Mouse (Mus musculus) limb, embryonic 15.5 days (tissue): Measurements from ENCODE around the gene Pde2a. TPM values are rescaled to one million over a fixed set of nuclear protein-coding genes. Genes with fewer than 3 reads are reported as not detected.
"Not testable (repeated sequence)": the region's sequence is repeated elsewhere in the genome, so short reads cannot be mapped to it uniquely, and the experiment has no call there.

Experiments
- ATAC-seq: fragments of 200-750 bp; cut with Nextera tagmentation; 2 replicates; pipeline ENCODE4 v1.8.0; 2017; ENCODE audit warnings: low read depth, moderate TSS enrichment; ENCODE audit not compliant: insufficient number of reproducible peaks, low FRiP score, low TSS enrichment
- H3K27ac ChIP-seq: fragments of 300-500 bp; sonication (generic); 2 replicates; pipeline ENCODE4 v1.5.1; 2015; ENCODE audit warnings: moderate library complexity, mild to moderate bottlenecking, inconsistent platforms
- H3K27me3 ChIP-seq: fragments of 300-500 bp; sonication (generic); 2 replicates; pipeline ENCODE4 v1.6.1; 2015; ENCODE audit warnings: inconsistent platforms
- H3K36me3 ChIP-seq: fragments of 300-500 bp; sonication (generic); 2 replicates; pipeline ENCODE4 v1.6.1; 2015; ENCODE audit warnings: inconsistent platforms
- H3K4me1 ChIP-seq: fragments of 300-500 bp; sonication (generic); 2 replicates; pipeline ENCODE4 v1.6.1; 2015; ENCODE audit warnings: inconsistent platforms
- H3K4me2 ChIP-seq: fragments of 300-500 bp; sonication (generic); 2 replicates; pipeline ENCODE4 v1.6.1; 2015; ENCODE audit warnings: mild to moderate bottlenecking, inconsistent platforms
- H3K4me3 ChIP-seq: fragments of 300-500 bp; sonication (generic); 2 replicates; pipeline ENCODE4 v1.5.1; 2015; ENCODE audit warnings: mild to moderate bottlenecking, inconsistent platforms
- H3K9ac ChIP-seq: fragments of 300-500 bp; sonication (generic); 2 replicates; pipeline ENCODE4 v1.6.1; 2015; ENCODE audit warnings: inconsistent platforms
- H3K9me3 ChIP-seq: fragments of 300-500 bp; sonication (generic); 2 replicates; pipeline ENCODE4 v1.6.1; 2016; ENCODE audit warnings: inconsistent platforms
- WGBS: fragments of 180-500 bp; shearing (Covaris S2); methylation state at CpG from one replicate; pipeline ENCODE4 v1.1.7; 2015; 5-methylcytosine and 5-hydroxymethylcytosine counted together
- polyA plus RNA-seq: library from polyadenylated mRNA; unstranded; fragments of >200 nt; fragmentation: Nextera tagmentation; extraction: Ambion mirVana; gene quantifications from 2 replicates; pipeline ENCODE4 v1.2.1, GENCODE M21; 2015

Pde2a gene
- polyA plus RNA-seq, 1 experiment from 2014 or later = 14.5 TPM

DNA sequence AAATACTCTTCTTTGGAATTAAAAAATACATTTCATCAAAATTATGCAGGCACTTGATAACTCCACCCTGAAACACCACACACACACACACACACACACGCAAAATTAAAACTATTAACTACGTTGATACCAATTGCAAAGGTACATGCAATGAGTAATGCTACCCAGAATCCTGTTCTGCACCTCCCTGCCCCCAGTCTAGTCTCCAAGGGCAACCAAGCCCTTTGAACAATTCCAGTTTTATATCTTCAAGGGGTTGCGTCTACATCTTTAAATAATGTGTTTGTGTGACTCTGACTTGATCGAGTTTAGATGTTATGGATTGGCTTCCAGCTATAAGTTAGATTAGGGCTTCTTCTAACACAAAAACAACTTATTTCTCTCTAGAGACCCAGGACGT lies 114.0 kb downstream of the Pde2a start:
- WGBS = 71% methylated on average over 5 of the region's 5 CpGs
- no peak overlapping the region for H3K9ac ChIP-seq
- no peak overlapping the region for H3K4me3 ChIP-seq
- no peak overlapping the region for H3K27ac ChIP-seq
- no peaks in the 10 kb centered on the region for H3K27me3 ChIP-seq
- ATAC-seq = no peak
- H3K36me3 ChIP-seq = no peaks in the 10 kb centered on the region
- H3K9me3 ChIP-seq = no peaks in the 10 kb centered on the region
- no peak overlapping the region for H3K4me2 ChIP-seq
- 0 out of 2 replicates have a peak, but pooled peaks cover 3% of the 10 kb centered on the region for H3K4me1 ChIP-seq

DNA sequence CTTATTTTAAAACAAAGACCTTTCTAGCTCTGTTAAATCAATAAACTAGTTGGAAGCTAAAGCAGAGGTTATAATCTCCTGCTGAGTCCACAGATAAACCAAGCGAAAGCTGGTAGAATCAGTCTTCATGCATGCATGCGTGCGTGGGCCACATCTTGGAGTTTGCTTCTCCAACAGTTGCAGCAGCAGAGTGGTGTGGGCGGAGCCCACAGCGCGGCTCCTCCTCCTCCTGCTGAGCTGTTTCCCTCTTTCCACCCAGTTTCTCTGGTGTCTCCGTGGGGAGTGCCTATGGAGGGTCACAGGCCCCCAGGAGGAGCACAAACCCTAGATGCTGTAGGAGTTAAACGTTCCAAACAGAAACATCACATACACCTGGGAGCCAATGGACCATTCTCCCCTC lies 116.0 kb downstream of the Pde2a start:
- Histone ChIP-seq H3K9ac (no peak overlapping the region), H3K4me2 (no peak overlapping the region), H3K4me3 (no peak overlapping the region), H3K27me3 (no peaks in the 10 kb centered on the region), H3K27ac (no peak overlapping the region; the same call in 1 of the 2 replicates), H3K4me1 (0 out of 2 replicates have a peak, but pooled peaks cover 3% of the 10 kb centered on the region), H3K9me3 (no peaks in the 10 kb centered on the region), H3K36me3 (no peaks in the 10 kb centered on the region)
- 46% methylated on average over 8 of the region's 8 CpGs for WGBS
- ATAC-seq = no peak

GRCm38 (mm10) chr7:101538141-101538933 lies 116.8 kb downstream of the Pde2a start:
- Histone ChIP-seq H3K27me3 (no peaks in the 10 kb centered on the region), H3K9ac (no peak overlapping the region), H3K4me1 (0 out of 2 replicates have a peak, but pooled peaks cover 3% of the 10 kb centered on the region), H3K4me3 (no peak overlapping the region), H3K36me3 (no peaks in the 10 kb centered on the region), H3K27ac (no peak overlapping the region), H3K4me2 (no peak overlapping the region), H3K9me3 (no peaks in the 10 kb centered on the region)
- 43% methylated on average over 14 of the region's 14 CpGs for WGBS
- no peak for ATAC-seq

DNA sequence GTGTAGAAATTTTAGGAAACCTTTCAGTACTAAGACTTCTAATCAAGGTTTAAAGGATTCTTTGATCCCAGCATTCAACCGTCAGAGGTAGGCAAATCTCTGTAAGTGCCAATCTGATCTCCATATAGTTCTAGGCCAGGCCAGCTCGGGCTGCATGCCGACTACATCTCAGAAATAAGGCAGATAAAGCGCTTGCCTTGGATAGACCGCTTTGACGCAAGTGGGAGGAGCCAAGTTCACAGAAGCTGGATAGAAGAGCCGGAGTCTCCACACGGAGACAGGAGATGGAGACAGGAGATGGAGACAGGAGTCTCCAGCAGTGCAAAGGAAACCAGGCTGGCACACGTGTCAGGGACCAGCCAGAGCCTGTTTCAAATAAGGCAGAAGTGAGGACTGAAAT lies 118.3 kb downstream of the Pde2a start:
- ATAC-seq = no peak
- Histone ChIP-seq H3K9me3 (no peaks in the 10 kb centered on the region), H3K4me2 (no peak overlapping the region), H3K4me1 (0 out of 2 replicates have a peak, but pooled peaks cover 3% of the 10 kb centered on the region), H3K27me3 (no peaks in the 10 kb centered on the region), H3K4me3 (no peak overlapping the region), H3K36me3 (no peaks in the 10 kb centered on the region), H3K27ac (no peak overlapping the region), H3K9ac (no peak overlapping the region)
- WGBS = 40% methylated on average over 9 of the region's 9 CpGs

DNA sequence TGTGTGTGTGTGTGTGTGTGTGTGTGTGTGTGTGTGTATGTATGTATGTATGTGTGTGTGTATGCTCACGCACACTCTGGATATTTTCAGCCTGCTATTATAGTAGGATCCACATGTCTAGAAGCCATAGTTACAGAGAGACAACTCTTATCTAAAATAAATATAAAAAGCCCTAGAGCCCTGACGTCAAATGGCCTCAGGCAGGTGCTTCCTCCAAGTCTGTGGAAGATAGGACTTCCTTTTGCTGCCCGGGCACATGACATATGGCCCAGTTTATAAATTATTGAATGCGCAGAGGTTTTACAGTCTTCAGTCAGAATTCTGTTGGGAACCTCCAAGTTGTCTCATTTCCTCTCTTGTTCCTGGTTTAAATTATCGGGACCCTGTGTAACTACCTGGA lies 119.2 kb downstream of the Pde2a start:
- no peak overlapping the region for H3K9ac ChIP-seq
- no peak overlapping the region for H3K27ac ChIP-seq
- H3K27me3 ChIP-seq = no peaks in the 10 kb centered on the region
- no peak for ATAC-seq
- 0 out of 2 replicates have a peak, but pooled peaks cover 3% of the 10 kb centered on the region for H3K4me1 ChIP-seq
- no peak overlapping the region for H3K4me3 ChIP-seq
- H3K4me2 ChIP-seq = no peak overlapping the region
- H3K9me3 ChIP-seq = no peaks in the 10 kb centered on the region
- H3K36me3 ChIP-seq = no peaks in the 10 kb centered on the region
- 46% methylated on average over 5 of the region's 5 CpGs for WGBS

DNA sequence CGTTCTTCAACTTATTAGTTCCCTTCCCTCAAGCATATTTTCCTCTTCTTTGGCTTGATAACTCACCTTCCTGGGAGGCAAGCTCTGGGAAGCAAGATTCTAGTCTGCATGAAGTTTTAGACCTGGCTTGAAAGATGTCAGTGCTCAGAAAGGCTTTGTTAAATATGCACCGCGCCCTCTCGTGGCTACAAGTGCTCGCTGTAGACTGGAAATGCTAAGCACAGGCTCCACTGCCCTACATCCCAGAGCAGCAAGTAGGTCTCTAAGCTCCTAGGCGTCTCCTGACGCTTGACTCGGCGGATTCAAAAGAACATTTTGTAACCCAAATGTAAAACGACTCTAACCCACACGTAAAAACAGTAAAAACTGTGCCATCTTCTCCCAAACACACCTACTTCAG lies 119.6 kb downstream of the Pde2a start:
- WGBS = 1% methylated on average over 11 of the region's 11 CpGs
- no peak for ATAC-seq

DNA sequence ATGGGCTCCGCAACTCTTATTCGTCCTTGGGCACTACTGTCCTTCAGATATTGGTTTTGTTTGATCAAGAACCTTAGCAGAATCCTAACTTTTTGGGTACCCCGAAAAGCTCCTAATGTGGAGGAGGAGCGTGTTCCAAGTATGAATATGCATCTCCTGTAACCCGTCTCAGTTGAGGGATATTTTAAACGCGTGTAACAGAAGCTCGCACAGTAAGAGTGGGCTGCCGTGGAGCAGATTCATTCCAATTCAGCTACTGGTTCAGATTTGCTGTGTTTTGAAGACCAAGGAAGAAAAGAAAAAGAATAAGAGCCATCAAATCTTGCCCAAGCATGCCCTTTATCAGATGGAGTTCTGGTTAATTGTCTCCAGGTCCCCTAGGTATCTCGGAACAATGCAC lies 120.2 kb downstream of the Pde2a start:
- Histone ChIP-seq H3K4me2 (no peak overlapping the region), H3K27me3 (no peaks in the 10 kb centered on the region), H3K36me3 (no peaks in the 10 kb centered on the region), H3K4me1 (0 out of 2 replicates have a peak, but pooled peaks cover 3% of the 10 kb centered on the region), H3K27ac (no peak overlapping the region), H3K4me3 (no peak overlapping the region), H3K9me3 (no peaks in the 10 kb centered on the region), H3K9ac (no peak overlapping the region)
- ATAC-seq = no peak
- WGBS = 72% methylated on average over 10 of the region's 10 CpGs

More for the DNA sequence above, 119.6 kb downstream of the Pde2a start:
- no peak overlapping the region for H3K27ac ChIP-seq
- H3K4me2 ChIP-seq = no peak overlapping the region
- no peak overlapping the region for H3K9ac ChIP-seq
- 0 out of 2 replicates have a peak, but pooled peaks cover 3% of the 10 kb centered on the region for H3K4me1 ChIP-seq
- H3K9me3 ChIP-seq = no peaks in the 10 kb centered on the region
- no peaks in the 10 kb centered on the region for H3K36me3 ChIP-seq
- no peak overlapping the region for H3K4me3 ChIP-seq
- no peaks in the 10 kb centered on the region for H3K27me3 ChIP-seq

- Histone ChIP-seq H3K4me1 (no peaks in the 10 kb centered on the region), H3K9ac (no peak overlapping the region), H3K4me2 (no peak overlapping the region), H3K27ac (no peak overlapping the region), H3K27me3 (no peaks in the 10 kb centered on the region), H3K36me3 (no peaks in the 10 kb centered on the region), H3K9me3 (no peaks in the 10 kb centered on the region), H3K4me3 (no peak overlapping the region)
- ATAC-seq = no peak
- 76% methylated on average over 3 of the region's 3 CpGs for WGBS
Observed at GRCm38 (mm10) chr7:101547651-101548050, 126.2 kb downstream of the Pde2a start.

- no peaks in the 10 kb centered on the region for H3K4me1 ChIP-seq
- H3K9ac ChIP-seq = no peak overlapping the region
- H3K4me2 ChIP-seq = no peak overlapping the region
- ATAC-seq = no peak
- H3K27ac ChIP-seq = no peak overlapping the region
- no peaks in the 10 kb centered on the region for H3K36me3 ChIP-seq
- H3K4me3 ChIP-seq = no peak overlapping the region
- H3K9me3 ChIP-seq = no peaks in the 10 kb centered on the region
- 87% methylated on average over 3 of the region's 3 CpGs for WGBS
- H3K27me3 ChIP-seq = no peaks in the 10 kb centered on the region
Observed at GRCm38 (mm10) chr7:101549266-101549665, 127.8 kb downstream of the Pde2a start.

GRCm38 (mm10) chr7:101550686-101551485 lies 129.4 kb downstream of the Pde2a start:
- no peaks in the 10 kb centered on the region for H3K36me3 ChIP-seq
- WGBS = 55% methylated on average over 7 of the region's 7 CpGs
- no peaks in the 10 kb centered on the region for H3K9me3 ChIP-seq
- no peak overlapping the region for H3K4me3 ChIP-seq
- no peaks in the 10 kb centered on the region for H3K4me1 ChIP-seq
- no peak overlapping the region for H3K27ac ChIP-seq
- H3K4me2 ChIP-seq = no peak overlapping the region
- ATAC-seq = no peak
- H3K27me3 ChIP-seq = no peaks in the 10 kb centered on the region
- H3K9ac ChIP-seq = no peak overlapping the region

- ATAC-seq = no peak
- Histone ChIP-seq H3K36me3 (no peaks in the 10 kb centered on the region), H3K9ac (no peak overlapping the region), H3K27ac (no peak overlapping the region), H3K9me3 (no peaks in the 10 kb centered on the region), H3K4me3 (no peak overlapping the region), H3K4me1 (no peaks in the 10 kb centered on the region), H3K27me3 (no peaks in the 10 kb centered on the region), H3K4me2 (no peak overlapping the region)
- 95% methylated on average over 1 of the region's 1 CpGs for WGBS
Observed at GRCm38 (mm10) chr7:101551530-101551929, 130.0 kb downstream of the Pde2a start.

DNA sequence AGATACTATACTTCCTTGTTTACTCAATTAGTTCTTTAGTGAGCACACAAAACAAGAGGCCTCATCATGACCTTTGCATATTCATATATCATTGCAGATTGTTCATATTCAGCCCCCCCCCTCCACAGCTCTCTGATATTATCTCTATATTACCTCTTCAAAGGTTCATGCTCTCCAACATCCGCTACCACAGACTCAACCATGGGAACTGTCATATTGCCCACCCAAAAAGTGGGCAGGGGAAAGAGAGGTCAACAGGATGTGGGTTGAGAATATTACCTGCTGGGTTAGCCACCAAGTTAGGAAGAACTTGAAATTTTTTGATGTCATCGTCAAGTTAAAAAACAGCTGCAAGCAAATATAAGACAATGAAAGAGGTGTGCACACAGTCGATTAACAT lies 134.0 kb downstream of the Pde2a start:
- H3K4me2 ChIP-seq, H3K4me1 ChIP-seq, H3K4me3 ChIP-seq, H3K9ac ChIP-seq, H3K27ac ChIP-seq, H3K36me3 ChIP-seq, ATAC-seq, H3K9me3 ChIP-seq, H3K27me3 ChIP-seq: not testable (repeated sequence)
- 88% methylated on average over 3 of the region's 3 CpGs for WGBS
